ENCODE assay signal across 9 mouse cellular contexts in genomic region chr1:126737554-126738290, GRCm38 (mm10).
DNase-seq lines count a peak whose midpoint lies in the region; ATAC-seq and TF ChIP-seq lines count a peak whose summit lies in the region.
"Had no signal": no experiment of that assay in that cellular context is flagged by ENCODE, and none has a peak within 500 bp of the region (broad histone marks: within the 10 kb centered on the region; RNA-seq: fewer than 3 reads in every experiment).

No protein-coding gene starts in this region.

- DNase-seq in testis, postnatal 14 days (ENCODE audit: low spot score): no peak
- DNase-seq in urinary bladder, postnatal 25 days (ENCODE audit: low spot score): peak; percentile 27

- TF ChIP-seq CTCF in testis, adult 2 months (IDR thresholded peaks at IDR 0.05; ENCODE audit: control insufficient read depth, insufficient read depth, insufficient replicate concordance, low read depth, low read length): no peak

- H3K27ac ChIP-seq in testis, adult 2 months (ENCODE audit: control insufficient read depth, insufficient read depth, low read depth, low read length): no peak overlapping the region
- peak overlapping the region; percentile 81 for H3K27ac ChIP-seq in forebrain, embryonic 12.5 days
- H3K27ac ChIP-seq in heart, embryonic 13.5 days (replicated peaks): 0 out of 2 replicates have a peak overlapping the region, but pooled peaks have one; percentile 17
- H3K27ac ChIP-seq in kidney, embryonic 14.5 days (ENCODE audit: low read depth, low read length): no peak overlapping the region
- no peak overlapping the region for H3K27ac ChIP-seq in limb, embryonic 13.5 days
- H3K27ac ChIP-seq in midbrain, embryonic 15.5 days: peak overlapping the region; percentile 66

- peak overlapping the region; percentile 60 for H3K4me3 ChIP-seq in testis, adult 2 months (ENCODE audit: control insufficient read depth, low read depth, low read length)
- H3K4me3 ChIP-seq in forebrain, embryonic 12.5 days (replicated peaks): peak overlapping the region; percentile 43
- peak overlapping the region; percentile 58 for H3K4me3 ChIP-seq in heart, embryonic 13.5 days
- peak overlapping the region; percentile 36 for H3K4me3 ChIP-seq in kidney, embryonic 14.5 days (ENCODE audit: low read length)
- H3K4me3 ChIP-seq in limb, embryonic 13.5 days: peak overlapping the region; percentile 38
- peak overlapping the region; percentile 39 for H3K4me3 ChIP-seq in midbrain, embryonic 15.5 days

- peak; percentile 77 for ATAC-seq in forebrain, embryonic 12.5 days (ENCODE audit: low FRiP score)
- ATAC-seq in heart, embryonic 13.5 days (ENCODE audit: extremely low read depth, insufficient number of reproducible peaks, low FRiP score, low TSS enrichment): no peak
- ATAC-seq in kidney, embryonic 14.5 days (ENCODE audit: low FRiP score, low TSS enrichment): peak; percentile 76; the same call in 1 of the 2 replicates
- ATAC-seq in limb, embryonic 13.5 days (ENCODE audit: low FRiP score, low read depth): peak; percentile 62; the same call in 1 of the 2 replicates
- peak; percentile 67 for ATAC-seq in midbrain, embryonic 15.5 days (replicated peaks)

- WGBS in forebrain, embryonic 12.5 days: 7% methylated on average over 18 of the region's 18 CpGs
- WGBS in heart, embryonic 13.5 days: 7% methylated on average over 18 of the region's 18 CpGs
- WGBS in kidney, embryonic 14.5 days: 8% methylated on average over 18 of the region's 18 CpGs
- WGBS in limb, embryonic 13.5 days: 4% methylated on average over 18 of the region's 18 CpGs
- 3% methylated on average over 18 of the region's 18 CpGs for whole genome bisulfite sequencing in midbrain, embryonic 15.5 days

- H3K27me3 ChIP-seq in testis, adult 2 months (ENCODE audit: control insufficient read depth, insufficient read depth, low read length): no peaks in the 10 kb centered on the region
- H3K27me3 ChIP-seq in forebrain, embryonic 12.5 days: no peaks in the 10 kb centered on the region
- H3K27me3 ChIP-seq in heart, embryonic 13.5 days (replicated peaks): no peaks in the 10 kb centered on the region
- no peaks in the 10 kb centered on the region; the same call in 1 of the 2 replicates for H3K27me3 ChIP-seq in kidney, embryonic 14.5 days (ENCODE audit: control insufficient read depth, insufficient read depth, low read length)
- H3K27me3 ChIP-seq in limb, embryonic 13.5 days: peaks cover 18% of the 10 kb centered on the region; the same call in 1 of the 2 replicates
- peaks cover 8% of the 10 kb centered on the region; the same call in 1 of the 2 replicates for H3K27me3 ChIP-seq in midbrain, embryonic 15.5 days (replicated peaks)
- H3K27me3 ChIP-seq: CH12.LX had no signal

- peaks cover 2% of the 10 kb centered on the region; the same call in 1 of the 2 replicates for H3K4me1 ChIP-seq in testis, adult 2 months (ENCODE audit: control insufficient read depth, insufficient read depth, low read length)
- H3K4me1 ChIP-seq in forebrain, embryonic 12.5 days: peaks cover 37% of the 10 kb centered on the region
- peaks cover 26% of the 10 kb centered on the region for H3K4me1 ChIP-seq in heart, embryonic 13.5 days
- H3K4me1 ChIP-seq in kidney, embryonic 14.5 days (ENCODE audit: control insufficient read depth, insufficient read depth, low read length): 0 out of 2 replicates have a peak, but pooled peaks cover 5% of the 10 kb centered on the region
- peaks cover 25% of the 10 kb centered on the region for H3K4me1 ChIP-seq in limb, embryonic 13.5 days
- H3K4me1 ChIP-seq in midbrain, embryonic 15.5 days: peaks cover 24% of the 10 kb centered on the region

- peak overlapping the region; percentile 56 for H3K9ac ChIP-seq in forebrain, embryonic 12.5 days
- peak overlapping the region; percentile 82 for H3K9ac ChIP-seq in heart, embryonic 13.5 days
- H3K9ac ChIP-seq in kidney, embryonic 14.5 days (ENCODE audit: low read depth, low read length): peak overlapping the region; percentile 50
- H3K9ac ChIP-seq in limb, embryonic 13.5 days: peak overlapping the region; percentile 58
- peak overlapping the region; percentile 44 for H3K9ac ChIP-seq in midbrain, embryonic 15.5 days

- H3K4me2 ChIP-seq in forebrain, embryonic 12.5 days: peak overlapping the region; percentile 68
- peak overlapping the region; percentile 77 for H3K4me2 ChIP-seq in heart, embryonic 13.5 days
- H3K4me2 ChIP-seq in kidney, embryonic 14.5 days (replicated peaks; ENCODE audit: low read depth, low read length): peak overlapping the region; percentile 62
- H3K4me2 ChIP-seq in limb, embryonic 13.5 days (replicated peaks): peak overlapping the region; percentile 69
- peak overlapping the region; percentile 68 for H3K4me2 ChIP-seq in midbrain, embryonic 15.5 days

- H3K36me3 ChIP-seq in testis, adult 2 months (ENCODE audit: control insufficient read depth, insufficient read depth, low read length): no peaks in the 10 kb centered on the region
- H3K36me3 ChIP-seq in forebrain, embryonic 12.5 days (replicated peaks): no peaks in the 10 kb centered on the region
- no peaks in the 10 kb centered on the region for H3K36me3 ChIP-seq in heart, embryonic 13.5 days
- no peaks in the 10 kb centered on the region for H3K36me3 ChIP-seq in kidney, embryonic 14.5 days (ENCODE audit: control insufficient read depth, insufficient read depth, low read length)
- no peaks in the 10 kb centered on the region for H3K36me3 ChIP-seq in limb, embryonic 13.5 days
- H3K36me3 ChIP-seq in midbrain, embryonic 15.5 days (replicated peaks): no peaks in the 10 kb centered on the region

- TF ChIP-seq POLR2A in testis, adult 2 months (IDR thresholded peaks at IDR 0.05; ENCODE audit: control insufficient read depth, low read depth, low read length): no peak

- no peaks in the 10 kb centered on the region for H3K9me3 ChIP-seq in forebrain, embryonic 12.5 days
- H3K9me3 ChIP-seq in heart, embryonic 13.5 days: no peaks in the 10 kb centered on the region
- no peaks in the 10 kb centered on the region for H3K9me3 ChIP-seq in kidney, embryonic 14.5 days (ENCODE audit: control insufficient read depth, low read length)
- H3K9me3 ChIP-seq in limb, embryonic 13.5 days: no peaks in the 10 kb centered on the region
- H3K9me3 ChIP-seq in midbrain, embryonic 15.5 days: no peaks in the 10 kb centered on the region

Comparison
In these comparisons a context has a peak if more than half of its experiments do, and no peak if none do; other contexts are left out.
1. H3K27ac ChIP-seq: peak in forebrain, embryonic 12.5 days (single experiment), heart, embryonic 13.5 days (single experiment) and midbrain, embryonic 15.5 days (single experiment); none in testis, adult 2 months (single experiment), kidney, embryonic 14.5 days (single experiment) and limb, embryonic 13.5 days (single experiment).
2. Peak in every context shown above with its lines, with median percentiles within 50 percentile points of each other: H3K4me3 ChIP-seq, H3K4me2 ChIP-seq and H3K9ac ChIP-seq.